Mouse (Mus musculus): Measurements from ENCODE around the gene Tpk1.
A peak's percentile ranks its signal among the peaks of the same experiment; 100 is the strongest.

Gene Tpk1

GRCm38 (mm10) chr6:43445856-43446255, 220.2 kb downstream of the Tpk1 start:
- no peak for DNase-seq (ENCODE audit: low read depth, low spot score)

- no peak for DNase-seq (ENCODE audit: low read depth, low spot score)
Observed at GRCm38 (mm10) chr6:43442191-43442590, 223.9 kb downstream of the Tpk1 start.

GRCm38 (mm10) chr6:43435987-43436541, 230.0 kb downstream of the Tpk1 start:
- DNase-seq (ENCODE audit: low read depth, low spot score), result no peak

- DNase-seq (ENCODE audit: low read depth, low spot score), result no peak
Observed at GRCm38 (mm10) chr6:43434365-43434764, 231.7 kb downstream of the Tpk1 start.

GRCm38 (mm10) chr6:43424978-43425377, 241.1 kb downstream of the Tpk1 start:
- DNase-seq (ENCODE audit: low read depth, low spot score), result no peak

GRCm38 (mm10) chr6:43420358-43420979, 245.6 kb downstream of the Tpk1 start:
- peak; percentile 10 for DNase-seq (ENCODE audit: low read depth, low spot score)

- no peak for DNase-seq (ENCODE audit: low read depth, low spot score)
Observed at GRCm38 (mm10) chr6:43408949-43409348, 257.1 kb downstream of the Tpk1 start.

GRCm38 (mm10) chr6:43403076-43403475, 263.0 kb downstream of the Tpk1 start:
- DNase-seq (ENCODE audit: low read depth, low spot score), result no peak

GRCm38 (mm10) chr6:43402219-43402997, 263.7 kb downstream of the Tpk1 start:
- DNase-seq (ENCODE audit: low read depth, low spot score), result no peak

- DNase-seq (ENCODE audit: low read depth, low spot score), result no peak
Observed at GRCm38 (mm10) chr6:43396426-43396825, 269.7 kb downstream of the Tpk1 start.

- DNase-seq (ENCODE audit: low read depth, low spot score), result no peak
Observed at GRCm38 (mm10) chr6:43395538-43395937, 270.5 kb downstream of the Tpk1 start.

- peak; percentile 20 for DNase-seq (ENCODE audit: low read depth, low spot score)
Observed at GRCm38 (mm10) chr6:43391358-43391757, 274.7 kb downstream of the Tpk1 start.

- peak; percentile 40 for DNase-seq (ENCODE audit: low read depth, low spot score)
Observed at GRCm38 (mm10) chr6:43387273-43387672, 278.8 kb downstream of the Tpk1 start.

GRCm38 (mm10) chr6:43384841-43385240, 281.2 kb downstream of the Tpk1 start:
- DNase-seq (ENCODE audit: low read depth, low spot score), result no peak

GRCm38 (mm10) chr6:43384304-43384703, 281.8 kb downstream of the Tpk1 start:
- DNase-seq (ENCODE audit: low read depth, low spot score), result no peak

- DNase-seq (ENCODE audit: low read depth, low spot score), result no peak
Observed at GRCm38 (mm10) chr6:43382750-43383149, 283.3 kb downstream of the Tpk1 start.

GRCm38 (mm10) chr6:43382284-43382683, 283.8 kb downstream of the Tpk1 start:
- DNase-seq (ENCODE audit: low read depth, low spot score), result no peak

GRCm38 (mm10) chr6:43373206-43373605, 292.9 kb downstream of the Tpk1 start:
- DNase-seq (ENCODE audit: low read depth, low spot score), result peak; percentile 23

GRCm38 (mm10) chr6:43367434-43367945, 298.6 kb downstream of the Tpk1 start:
- no peak for DNase-seq (ENCODE audit: low read depth, low spot score)

- no peak for DNase-seq (ENCODE audit: low read depth, low spot score)
Observed at GRCm38 (mm10) chr6:43366952-43367351, 299.1 kb downstream of the Tpk1 start.

GRCm38 (mm10) chr6:43363917-43364316, 302.2 kb downstream of the Tpk1 start:
- no peak for DNase-seq (ENCODE audit: low read depth, low spot score)

GRCm38 (mm10) chr6:43363291-43363820, 302.7 kb downstream of the Tpk1 start:
- DNase-seq (ENCODE audit: low read depth, low spot score), result no peak
